Mouse (Mus musculus): ENCODE measurements around the gene Ffar3.
"Not testable (repeated sequence)": the region's sequence is repeated elsewhere in the genome, so short reads cannot be mapped to it uniquely, and the experiment has no call there.

Ffar3 gene

DNA sequence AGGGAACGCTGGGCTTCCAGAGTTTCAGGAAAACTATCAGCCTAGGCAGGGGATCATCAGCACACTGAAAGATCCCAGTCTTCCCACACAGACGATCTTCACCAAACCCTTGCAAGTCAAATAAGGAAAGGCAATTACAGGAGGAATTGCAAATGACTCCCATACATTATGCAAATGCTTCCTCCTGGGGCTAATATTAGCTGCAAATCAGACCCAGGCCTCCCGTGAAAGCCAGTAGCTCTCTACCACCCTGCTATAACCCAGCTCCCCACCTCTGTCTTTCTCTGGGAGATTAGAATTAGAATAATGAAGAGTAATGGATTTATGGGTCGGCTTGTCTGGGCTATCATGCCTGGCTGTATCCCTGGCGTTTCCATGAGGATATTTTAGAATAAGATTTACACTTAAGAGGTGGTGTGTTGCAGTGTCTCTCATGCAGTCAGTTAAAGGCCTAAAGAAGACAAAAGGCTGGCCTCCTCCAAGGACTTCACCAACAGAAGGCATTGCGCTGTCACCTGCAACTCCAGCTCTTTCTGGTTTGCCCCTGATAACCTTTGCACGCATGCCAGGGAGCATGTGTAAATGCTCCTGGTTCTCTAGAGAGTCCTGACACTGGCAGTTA lies 11.2 kb downstream of the Ffar3 start:
- DNase-seq (ENCODE audit: low spot score in 2 of 2) = no peak

DNA sequence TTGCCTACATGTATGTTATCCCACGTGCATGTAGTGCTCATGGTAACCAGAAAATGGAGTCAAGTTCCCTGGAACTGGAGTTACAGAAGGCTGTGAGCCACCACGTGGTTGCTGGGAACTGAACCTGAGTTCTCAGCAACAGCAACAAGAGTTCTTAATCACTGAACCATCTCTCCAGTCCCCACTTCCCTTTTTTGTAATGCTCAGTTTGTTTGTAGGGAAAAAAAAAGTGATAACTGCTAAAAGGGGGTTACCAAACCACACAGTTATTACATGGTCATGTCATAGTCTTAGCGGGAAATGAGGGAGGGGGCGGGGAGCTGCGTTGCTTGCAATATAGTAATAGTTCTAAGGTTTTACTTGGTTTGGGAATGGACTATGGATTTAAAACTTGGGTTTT lies 13.9 kb downstream of the Ffar3 start:
- no peak for DNase-seq (ENCODE audit: low spot score in 2 of 2)

DNA sequence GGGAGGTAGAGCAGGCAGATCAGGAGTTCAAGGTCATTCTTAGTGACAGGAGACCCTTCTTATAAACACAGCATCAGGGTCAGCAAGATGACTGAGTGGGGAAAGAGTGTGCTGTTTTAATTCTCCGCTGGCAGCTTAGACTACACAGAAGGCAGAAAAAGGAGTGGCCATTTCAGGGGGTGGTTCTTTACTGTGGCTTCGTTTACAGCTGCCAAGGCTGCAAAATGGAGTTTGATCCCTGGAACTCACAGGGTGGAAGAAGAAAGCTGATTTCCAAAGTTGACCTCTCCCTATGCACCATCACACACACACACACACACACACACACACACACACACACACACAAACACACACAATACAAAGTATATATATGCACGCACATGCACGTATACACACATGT lies 14.6 kb downstream of the Ffar3 start:
- no peak for DNase-seq (ENCODE audit: low spot score in 2 of 2)

- DNase-seq (ENCODE audit: low spot score in 2 of 2) = no peak
Observed at GRCm38 (mm10) chr7:30840306-30840705, 15.7 kb downstream of the Ffar3 start.

- no peak for DNase-seq (ENCODE audit: low spot score in 2 of 2)
Observed at GRCm38 (mm10) chr7:30837277-30837676, 18.7 kb downstream of the Ffar3 start.

DNA sequence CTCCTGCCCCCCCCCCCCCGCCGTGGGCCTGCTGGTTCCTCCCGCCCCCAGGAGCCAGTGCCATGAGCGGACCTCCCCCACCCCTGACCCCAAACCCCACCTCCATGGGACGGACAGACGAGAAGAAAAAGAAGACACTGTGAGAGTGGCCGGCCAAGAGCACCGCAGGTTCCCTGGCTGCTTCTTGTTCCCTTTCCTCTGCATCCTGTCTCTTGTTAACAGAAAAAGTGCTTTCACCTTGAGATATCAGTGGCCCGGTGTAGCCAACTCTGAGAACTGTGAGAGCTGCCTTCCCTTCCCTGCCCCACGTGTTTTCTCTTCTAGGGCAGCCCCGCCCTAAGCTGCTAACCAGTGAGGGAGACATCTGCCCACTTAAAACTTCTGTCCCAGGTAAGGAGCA lies 23.3 kb downstream of the Ffar3 start:
- not testable (repeated sequence) for DNase-seq (ENCODE audit: low spot score in 2 of 2)

- no peak for DNase-seq (ENCODE audit: low spot score in 2 of 2)
Observed at GRCm38 (mm10) chr7:30832261-30832660, 23.7 kb downstream of the Ffar3 start.

DNA sequence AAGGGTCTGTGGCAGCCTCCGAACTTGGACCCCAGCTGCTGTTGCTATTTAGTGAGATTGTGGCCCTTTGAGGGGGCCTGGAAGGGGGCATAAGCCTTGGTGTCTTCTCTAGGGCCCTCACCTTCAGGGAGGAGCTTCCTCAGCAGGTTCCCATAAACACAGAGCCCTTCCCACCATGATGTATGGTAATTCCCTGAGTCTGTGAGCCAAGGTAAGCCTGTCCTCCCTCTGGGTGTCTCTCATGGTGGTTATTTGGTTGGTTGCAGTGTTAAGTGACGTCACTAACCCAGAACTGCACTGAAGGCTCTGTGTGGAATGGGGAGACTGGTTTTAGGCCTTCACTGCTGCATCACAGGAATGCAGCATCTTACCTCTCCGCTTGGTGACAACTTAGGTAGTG lies 26.6 kb downstream of the Ffar3 start:
- DNase-seq (ENCODE audit: low spot score in 2 of 2) = no peak

DNA sequence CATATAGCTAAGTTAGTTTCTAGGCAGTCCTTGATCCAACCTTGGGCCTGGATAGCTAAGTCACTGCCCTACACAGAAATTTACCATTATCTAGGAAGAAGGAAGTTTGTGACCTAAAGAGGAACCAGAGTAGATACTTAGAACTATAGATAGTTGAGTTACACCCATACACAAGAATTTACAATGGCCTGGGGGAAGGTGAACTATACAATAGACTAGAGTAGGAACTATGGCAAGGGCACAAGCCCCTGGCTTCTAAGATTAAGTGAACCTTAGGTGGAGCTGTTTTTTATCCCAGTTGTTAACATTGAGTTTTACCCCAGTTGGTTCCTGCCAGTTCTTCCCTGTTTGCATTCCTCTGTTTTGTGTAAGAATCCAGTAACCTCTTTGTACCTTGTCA lies 27.1 kb downstream of the Ffar3 start:
- not testable (repeated sequence) for DNase-seq (ENCODE audit: low spot score in 2 of 2)

DNA sequence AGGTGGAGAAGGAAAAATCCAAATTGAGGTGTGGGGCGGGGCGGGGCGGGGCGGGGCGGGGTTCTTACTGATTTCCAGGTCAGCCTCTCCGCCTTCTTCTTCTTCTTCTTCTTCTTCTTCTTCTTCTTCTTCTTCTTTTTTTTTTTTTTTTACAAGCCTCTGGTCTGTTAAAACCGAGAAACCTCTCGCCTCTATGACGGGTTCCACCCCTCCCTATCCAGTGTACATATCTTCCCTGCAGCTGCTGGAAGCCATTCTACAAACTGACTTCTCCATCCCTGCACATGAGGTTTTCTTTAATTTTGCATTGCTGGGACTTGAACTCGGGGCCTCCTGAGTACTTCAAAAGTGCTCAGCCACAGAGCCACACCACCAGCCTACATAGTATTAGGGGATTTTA lies 29.3 kb downstream of the Ffar3 start:
- DNase-seq (ENCODE audit: low spot score in 2 of 2) = no peak

DNA sequence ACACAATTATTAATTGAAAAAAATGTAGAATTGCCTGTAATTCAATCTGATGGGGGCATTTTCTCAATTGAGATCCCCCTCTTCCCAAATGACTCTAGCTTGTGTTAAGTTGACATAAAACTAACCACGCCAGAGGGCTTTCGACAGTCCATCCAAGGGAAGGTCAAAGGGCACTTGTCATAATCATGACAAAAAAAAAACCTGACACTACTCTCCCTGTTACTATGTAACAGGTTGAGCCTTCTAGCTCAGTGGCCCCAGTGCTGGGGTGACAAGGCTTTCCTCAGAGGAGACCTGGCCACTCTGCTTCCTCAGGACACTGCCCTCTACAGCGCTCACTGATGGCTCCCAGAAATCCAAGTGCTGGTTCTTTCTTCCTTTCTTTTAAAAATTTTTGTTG lies 31.7 kb downstream of the Ffar3 start:
- DNase-seq (ENCODE audit: low spot score in 2 of 2) = no peak

GRCm38 (mm10) chr7:30823675-30824074 lies 32.3 kb downstream of the Ffar3 start, which contains the start of gene Ffar2:
Ffar2 (minus strand) TSS chr7:30823775.
- no peak for DNase-seq (ENCODE audit: low spot score in 2 of 2)

GRCm38 (mm10) chr7:30821532-30821931 lies 34.4 kb downstream of the Ffar3 start:
- DNase-seq (ENCODE audit: low spot score in 2 of 2) = no peak

- DNase-seq (ENCODE audit: low spot score in 2 of 2) = no peak
Observed at GRCm38 (mm10) chr7:30820854-30821445, 35.0 kb downstream of the Ffar3 start.

- DNase-seq (ENCODE audit: low spot score in 2 of 2) = no peak
Observed at GRCm38 (mm10) chr7:30820131-30820530, 35.8 kb downstream of the Ffar3 start.

GRCm38 (mm10) chr7:30812291-30812807 lies 43.6 kb downstream of the Ffar3 start:
- DNase-seq (ENCODE audit: low spot score in 2 of 2) = no peak

- no peak for DNase-seq (ENCODE audit: low spot score in 2 of 2)
Observed at GRCm38 (mm10) chr7:30811757-30812290, 44.2 kb downstream of the Ffar3 start.

DNA sequence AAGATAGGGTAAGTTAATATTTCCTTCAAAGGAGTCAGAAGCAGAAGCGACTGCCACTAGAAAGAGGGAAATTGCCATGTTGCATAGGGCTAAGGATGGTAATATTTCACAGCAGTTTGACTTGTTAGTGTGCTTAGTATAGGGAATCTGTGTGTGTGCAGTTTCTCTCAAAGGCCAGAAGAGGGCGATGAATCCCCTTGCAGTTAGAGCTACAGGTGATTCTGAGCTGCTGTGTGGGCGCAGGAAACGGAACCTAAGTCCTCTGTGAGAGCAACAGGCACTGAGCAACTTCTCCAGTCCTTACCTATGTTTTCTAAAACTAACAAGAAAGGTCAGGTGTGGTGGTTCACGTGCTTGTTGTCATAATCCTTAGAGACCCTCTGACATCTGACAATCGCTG lies 45.7 kb downstream of the Ffar3 start:
- DNase-seq (ENCODE audit: low spot score in 2 of 2) = no peak

DNA sequence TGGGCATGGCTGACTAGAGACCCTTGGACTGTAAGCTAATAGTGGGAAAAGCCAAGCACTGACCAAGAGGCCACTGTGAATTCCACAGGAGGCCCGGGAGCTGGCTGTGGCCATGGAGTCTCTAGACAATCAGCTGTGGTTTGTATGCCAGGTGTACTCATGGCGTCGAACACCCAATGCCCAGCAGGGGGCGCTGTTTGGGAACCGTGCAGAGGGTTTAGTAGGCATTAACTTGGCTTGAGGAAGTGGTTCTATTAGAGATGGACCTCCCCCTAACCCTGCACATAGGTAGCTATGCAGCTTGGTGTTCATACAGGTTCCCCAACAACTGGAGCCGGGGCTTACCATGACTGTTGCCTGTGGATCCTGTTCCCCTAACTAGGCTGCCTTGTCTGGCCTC lies 50.1 kb downstream of the Ffar3 start:
- no peak for DNase-seq (ENCODE audit: low spot score in 2 of 2)

Data from right cerebral cortex, postnatal 36 days (tissue).